Mouse (Mus musculus): ENCODE results near the gene Pla2g10. TPM values are rescaled to one million over a fixed set of nuclear protein-coding genes. Genes with fewer than 3 reads are reported as not detected.

Gene Pla2g10
- polyA plus RNA-seq, 1 experiment from 2014 or later, result 0.47 TPM

DNA sequence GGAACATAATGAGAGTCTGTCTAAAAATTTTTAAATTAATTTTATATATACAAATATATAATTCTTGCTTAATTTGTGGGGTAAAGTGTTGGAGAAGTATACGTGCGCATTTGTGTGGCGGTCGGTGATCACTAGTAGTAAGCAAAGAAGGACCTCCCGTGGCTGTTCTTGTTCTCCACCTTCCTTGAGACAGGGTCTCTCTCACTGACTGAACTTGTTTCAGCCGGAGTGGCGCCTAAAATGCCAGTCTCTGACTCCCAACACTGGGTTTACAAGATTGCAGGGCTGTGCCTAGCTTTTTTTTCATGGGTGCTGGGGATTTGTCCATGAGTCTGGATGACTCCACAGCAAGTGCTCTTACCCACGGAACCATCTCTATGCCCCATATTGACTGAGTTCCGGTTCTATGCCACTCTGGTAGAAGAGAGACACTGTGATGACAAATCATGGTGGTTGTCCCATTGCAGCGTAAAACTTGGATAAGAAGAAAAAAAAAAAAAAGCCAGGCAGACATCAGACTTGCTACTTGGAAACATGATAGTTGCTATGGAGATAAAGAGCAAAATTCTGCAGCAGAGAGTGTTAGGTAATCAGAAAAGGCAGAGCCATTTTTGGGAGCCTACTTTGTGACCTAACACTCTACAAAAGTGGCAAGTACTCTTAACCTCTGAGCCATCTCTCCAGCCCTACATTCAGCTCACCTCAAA is 62.2 kb downstream of the Pla2g10 start:
- Histone ChIP-seq H3K4me3 (replicated peaks) (peak overlapping the region; percentile 80), H3K36me3 (peaks cover 12% of the 10 kb centered on the region), H3K27ac (peak overlapping the region; percentile 76), H3K9ac (replicated peaks) (peak overlapping the region; percentile 81; the same call in 1 of the 2 replicates), H3K27me3 (no peaks in the 10 kb centered on the region), H3K9me3 (no peaks in the 10 kb centered on the region), H3K4me2 (replicated peaks) (peak overlapping the region; percentile 88), H3K4me1 (replicated peaks) (peaks cover 29% of the 10 kb centered on the region)
- no peak for ATAC-seq
- 79% methylated on average over 10 of the region's 10 CpGs for WGBS

GRCm38 (mm10) chr16:13667878-13668343 is 62.9 kb downstream of the Pla2g10 start, which contains the start of gene Parn:
Gene Parn, minus strand, starts transcription at chr16:13668170.
- peaks cover 19% of the 10 kb centered on the region for H3K36me3 ChIP-seq
- peaks cover 23% of the 10 kb centered on the region for H3K4me1 ChIP-seq (replicated peaks)
- H3K27ac ChIP-seq, result peak within 1 kb of the TSS; percentile 76
- WGBS, result under 1% methylated on average over 35 of the region's 35 CpGs
- H3K4me2 ChIP-seq (replicated peaks), result peak within 1 kb of the TSS; percentile 88
- peak; percentile 89 for ATAC-seq
- no peaks in the 10 kb centered on the region for H3K27me3 ChIP-seq
- H3K9ac ChIP-seq (replicated peaks), result peak within 1 kb of the TSS; percentile 81
- H3K4me3 ChIP-seq (replicated peaks), result peak within 1 kb of the TSS; percentile 80
- no peaks in the 10 kb centered on the region for H3K9me3 ChIP-seq

Other genes with a start within 250 kb of the Pla2g10 start
- 37.7 and 39.9 TPM in 2 replicates for gene Parn, start 62.8 kb downstream of the Pla2g10 start, polyA plus RNA-seq (2015; fragmentation: Nextera tagmentation; extraction: Ambion mirVana)
- gene Bfar, start 59.1 kb downstream of the Pla2g10 start, polyA plus RNA-seq (2015; fragmentation: Nextera tagmentation; extraction: Ambion mirVana), result 53.7 and 54.5 TPM in 2 replicates
- gene 3110001I22Rik, start 59.1 kb downstream of the Pla2g10 start, polyA plus RNA-seq (2015; fragmentation: Nextera tagmentation; extraction: Ambion mirVana), result 8.9 and 9.0 TPM in 2 replicates
- gene Rrn3, start 49.7 kb upstream of the Pla2g10 start, polyA plus RNA-seq (2015; fragmentation: Nextera tagmentation; extraction: Ambion mirVana), result 123 and 130 TPM in 2 replicates
- 217 and 231 TPM in 2 replicates for gene Ntan1, start 87.9 kb upstream of the Pla2g10 start, polyA plus RNA-seq (2015; fragmentation: Nextera tagmentation; extraction: Ambion mirVana)
- gene Pdxdc1, start 172.1 kb upstream of the Pla2g10 start, polyA plus RNA-seq (2015; fragmentation: Nextera tagmentation; extraction: Ambion mirVana), result 66.3 and 68.7 TPM in 2 replicates
- gene Mpv17l, start 172.2 kb upstream of the Pla2g10 start, polyA plus RNA-seq (2015; fragmentation: Nextera tagmentation; extraction: Ambion mirVana), result 9.3 and 11.7 TPM in 2 replicates

Measured in midbrain, embryonic 13.5 days (tissue).